Mouse (Mus musculus) urinary bladder, postnatal 4 days (tissue): ENCODE results near the gene Ccdc15.

Experiments used
- DNase-seq, 2 experiments: peaks; one replicate each; pipeline ENCODE4 v3.0.0; 2021 to 2022; ENCODE audit warnings: low spot score in 2 of 2

Ccdc15 gene

DNA sequence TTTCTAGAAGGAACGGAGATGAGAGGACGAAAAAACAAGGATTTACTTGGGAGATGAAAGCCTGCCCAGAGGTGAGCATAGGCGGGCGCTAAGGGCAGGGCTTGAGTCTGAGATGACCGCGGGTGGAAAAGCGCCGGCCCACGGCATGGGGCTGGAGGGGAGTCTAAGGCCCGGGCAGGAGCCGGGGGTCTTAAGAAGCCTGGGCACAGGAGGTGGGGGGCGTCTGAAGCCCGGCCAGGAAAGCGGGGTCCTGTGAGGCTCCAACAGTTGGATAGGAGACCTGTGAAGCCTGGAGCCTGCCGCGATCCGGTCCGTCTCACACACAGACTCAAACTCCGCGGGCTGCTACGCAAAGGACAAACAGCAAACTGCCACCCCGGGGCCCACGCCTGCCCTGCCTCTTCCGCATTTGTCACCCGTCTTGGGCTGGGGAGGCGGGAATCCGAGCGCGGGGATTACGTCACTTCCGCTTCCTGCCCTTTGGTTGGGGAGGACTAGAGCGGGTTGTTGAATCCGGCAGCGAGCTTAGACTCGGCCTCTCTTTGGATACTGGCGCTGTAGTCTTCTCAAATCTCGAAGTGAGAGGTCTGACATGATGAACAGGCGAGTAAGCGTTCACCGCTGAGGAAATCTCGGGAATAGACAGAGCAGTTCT, at the start of gene Ccdc15:
Ccdc15 (minus strand) TSS at position 445 of the 655 bp plus-strand sequence.
- peak; percentile 95 to 98 for DNase-seq

- no peak for DNase-seq
Observed at GRCm38 (mm10) chr9:37393482-37394131, 45.4 kb upstream of the Ccdc15 start.

GRCm38 (mm10) chr9:37392071-37392470, 43.8 kb upstream of the Ccdc15 start:
- DNase-seq, result no peak

DNA sequence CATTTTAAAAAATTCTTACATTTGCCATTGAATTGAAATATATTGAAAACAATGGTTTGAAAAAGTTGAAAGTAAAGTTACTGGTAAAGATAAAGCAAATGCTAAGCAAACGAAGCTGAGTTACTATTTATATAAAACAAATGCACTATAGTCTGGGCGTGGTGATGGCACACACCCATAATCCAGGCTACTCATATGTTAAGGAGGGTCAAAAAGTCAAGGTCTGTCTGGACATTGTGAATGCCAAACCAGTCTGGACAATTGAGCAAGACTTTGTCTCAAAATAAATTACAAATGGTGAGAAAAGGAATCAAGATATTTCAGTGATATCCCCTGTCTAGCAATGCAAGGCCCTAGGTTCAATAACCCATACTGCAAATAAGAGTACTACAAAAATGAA, 42.7 kb upstream of the Ccdc15 start:
- no peak for DNase-seq

- peak in 1 of 2 experiments; percentile 20 for DNase-seq
Observed at GRCm38 (mm10) chr9:37384284-37385182, 36.3 kb upstream of the Ccdc15 start.

- DNase-seq, result no peak
Observed at GRCm38 (mm10) chr9:37383161-37383560, 34.9 kb upstream of the Ccdc15 start.

DNA sequence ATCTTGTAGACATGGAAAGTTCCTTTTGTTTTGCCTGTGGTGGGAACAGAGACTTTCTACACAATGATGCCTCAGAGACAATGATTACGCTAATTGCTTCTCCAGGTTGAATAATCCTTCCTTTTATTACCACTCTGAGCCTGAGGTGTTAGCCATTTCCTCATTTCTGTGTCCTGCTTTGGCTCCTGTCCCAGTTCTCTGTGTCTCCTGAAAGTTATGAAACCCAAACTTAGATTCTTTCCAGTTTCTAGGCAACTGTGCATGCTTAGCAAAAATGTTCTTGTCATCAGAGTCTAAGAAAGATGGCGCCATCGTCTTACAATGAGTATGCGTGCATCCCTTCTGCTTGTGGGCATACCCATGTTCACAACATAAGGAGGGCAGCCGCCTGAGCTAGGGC, 27.5 kb upstream of the Ccdc15 start:
- no peak for DNase-seq

DNA sequence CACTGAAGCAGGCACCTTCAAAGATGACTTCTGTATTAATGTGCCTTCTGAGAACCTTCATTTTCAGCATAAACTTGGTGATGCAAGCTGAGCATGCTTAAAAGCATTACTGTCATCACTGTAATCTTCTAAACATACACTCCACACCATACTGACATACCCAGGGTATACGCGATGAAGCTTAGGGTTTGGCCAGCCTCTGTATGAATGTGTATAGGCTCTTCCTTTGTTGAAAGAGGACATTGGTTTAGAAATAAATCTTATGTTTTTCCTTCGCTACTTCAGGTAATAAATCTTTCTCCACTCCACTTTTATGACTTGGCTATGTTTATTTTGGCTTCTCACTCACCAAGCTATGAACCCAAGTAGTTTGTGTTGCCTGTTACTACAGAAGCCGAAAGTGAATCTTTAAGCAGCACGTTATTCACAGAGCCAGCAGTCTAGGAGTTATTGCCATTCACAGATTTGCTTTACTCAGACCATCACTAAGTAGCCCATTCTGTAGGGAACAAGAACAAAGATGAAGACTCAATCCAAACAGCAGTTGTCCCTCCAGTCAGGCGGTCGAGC, 23.1 kb upstream of the Ccdc15 start:
- DNase-seq, result no peak

DNA sequence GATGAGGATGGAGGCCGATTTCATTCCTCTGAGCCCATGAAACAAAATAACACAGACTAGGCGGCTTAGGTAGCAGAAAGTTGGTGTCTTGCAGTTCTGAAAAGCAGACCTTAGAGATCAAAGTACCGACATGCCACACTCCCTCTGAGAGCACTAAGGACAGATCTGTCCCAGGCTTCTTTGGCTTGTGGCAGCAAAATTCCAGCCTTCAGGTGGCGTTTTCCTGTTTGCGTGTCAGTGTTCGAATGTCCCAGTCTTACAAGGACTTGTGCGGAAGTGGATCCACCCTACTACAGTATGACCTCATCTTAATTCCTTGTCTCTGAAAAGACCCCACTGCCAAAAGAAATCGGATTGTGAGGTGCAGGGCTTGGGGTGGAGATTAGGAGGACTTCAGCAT, 20.6 kb upstream of the Ccdc15 start:
- DNase-seq, result no peak

DNA sequence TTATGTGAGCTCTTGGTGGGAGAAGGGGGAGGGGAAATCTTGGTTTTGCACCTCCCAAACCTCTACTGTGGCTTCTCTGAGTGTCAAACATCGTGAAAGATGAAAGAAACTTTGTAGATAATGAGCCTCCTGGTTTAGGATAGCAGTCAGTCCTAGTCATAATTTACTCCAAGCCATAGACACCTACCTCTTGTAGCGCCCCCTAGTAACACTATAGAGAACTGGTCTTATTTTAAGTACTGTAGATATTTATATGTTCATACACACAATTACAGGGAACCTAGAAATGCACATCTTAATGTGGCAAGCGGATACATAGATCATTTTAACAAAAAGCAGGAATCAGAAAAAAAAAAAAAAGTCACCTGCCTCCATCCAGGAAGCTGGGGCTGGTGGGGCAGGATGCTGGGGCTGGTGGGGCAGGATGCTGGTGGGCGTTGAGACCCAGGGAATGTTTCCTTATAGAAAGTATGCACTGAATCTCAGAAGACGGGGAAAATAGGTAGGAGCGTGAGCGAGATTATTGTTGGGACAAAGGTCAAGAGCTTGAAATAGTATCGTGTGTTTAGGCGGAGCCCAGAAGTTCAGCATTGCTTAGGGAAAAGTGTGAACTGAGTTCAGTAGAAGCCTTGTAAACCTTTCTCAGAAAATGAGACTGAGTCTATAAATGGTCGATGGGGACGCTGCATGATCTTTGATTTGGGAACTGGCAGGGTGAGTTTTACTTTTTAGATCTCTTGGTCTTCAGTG, 20.0 kb upstream of the Ccdc15 start:
- no peak for DNase-seq

DNA sequence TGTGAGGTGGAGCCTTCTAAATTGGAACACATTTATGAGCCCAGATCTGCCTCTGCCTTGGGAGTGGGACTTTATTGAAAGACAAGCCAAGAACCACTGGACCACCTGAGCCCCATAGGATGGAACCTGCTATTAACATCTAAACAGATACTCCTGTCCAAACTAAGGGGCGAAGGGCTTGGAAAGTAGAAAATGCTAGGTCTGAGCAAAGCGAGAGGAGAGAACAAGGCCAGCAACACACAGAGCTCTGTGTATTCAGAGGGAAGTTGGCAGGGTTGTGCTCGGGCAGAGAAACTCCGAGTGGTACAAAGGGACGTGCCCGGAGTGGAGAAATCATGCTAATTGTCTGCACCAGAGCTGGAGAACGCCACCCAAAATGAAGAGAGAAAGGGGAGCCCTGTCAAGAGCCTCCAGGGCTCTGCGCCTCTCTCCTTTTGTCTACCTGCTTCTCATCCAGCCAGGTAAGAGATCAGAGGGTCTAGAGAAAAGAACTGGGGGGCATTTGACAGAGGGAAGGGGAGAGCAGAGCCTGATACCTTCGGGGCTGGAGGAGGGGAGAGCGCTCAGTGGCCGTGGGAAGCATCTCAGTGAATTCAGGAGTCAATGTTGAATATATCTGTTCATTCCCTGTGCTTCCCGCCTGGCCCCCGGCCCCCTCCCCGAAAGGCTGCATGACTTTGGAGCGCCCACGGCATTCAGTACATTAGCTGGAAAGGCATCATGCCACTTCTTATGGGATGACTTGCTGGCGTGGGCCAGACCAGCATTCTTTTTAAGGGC, 19.3 kb upstream of the Ccdc15 start, which contains the start of gene Hepacam:
Hepacam (plus strand) TSS at position 51 of the 780 bp plus-strand sequence.
- DNase-seq, result no peak

GRCm38 (mm10) chr9:37365706-37366105, 17.5 kb upstream of the Ccdc15 start:
- DNase-seq, result no peak

DNA sequence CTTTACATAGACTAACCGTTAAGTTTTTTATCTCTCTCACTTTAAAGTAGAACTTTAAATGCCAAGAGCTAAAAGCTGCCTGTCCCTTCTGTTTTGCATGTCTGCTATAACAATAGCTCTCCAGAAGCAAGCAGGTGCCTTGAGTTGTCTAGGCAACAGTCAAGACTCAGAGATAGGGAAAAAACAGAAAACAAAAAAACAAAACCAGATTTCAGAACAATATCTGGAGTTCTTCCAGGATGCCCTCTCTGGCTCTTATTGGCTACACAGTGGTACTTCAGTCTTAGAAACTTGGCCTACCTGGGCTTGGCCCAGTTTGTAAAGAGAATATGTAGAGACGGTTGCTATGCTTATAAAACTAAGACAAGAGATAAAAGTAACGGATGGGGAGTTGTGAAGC, 16.2 kb upstream of the Ccdc15 start:
- no peak for DNase-seq

DNA sequence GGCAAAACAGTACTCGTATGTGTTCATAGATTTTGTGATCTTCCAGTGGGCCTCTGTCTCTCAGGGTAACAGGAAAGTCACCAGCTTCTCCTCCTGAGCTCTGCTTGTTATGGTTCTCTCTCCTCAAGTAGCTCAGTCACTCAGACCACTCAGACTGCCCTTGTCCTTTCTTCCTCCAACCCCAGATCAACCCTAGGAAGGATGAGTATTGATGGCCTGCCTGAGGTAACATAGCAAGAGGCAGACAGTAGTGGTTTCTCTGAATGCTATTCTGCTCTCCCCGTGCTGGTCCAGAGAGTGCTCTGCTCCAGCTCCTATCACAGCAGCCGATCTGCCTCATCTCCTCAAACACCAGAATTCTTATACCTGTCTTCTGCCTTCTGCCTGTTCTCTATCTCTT, 15.3 kb upstream of the Ccdc15 start:
- no peak for DNase-seq

- no peak for DNase-seq
Observed at GRCm38 (mm10) chr9:37362881-37363280, 14.6 kb upstream of the Ccdc15 start.

DNA sequence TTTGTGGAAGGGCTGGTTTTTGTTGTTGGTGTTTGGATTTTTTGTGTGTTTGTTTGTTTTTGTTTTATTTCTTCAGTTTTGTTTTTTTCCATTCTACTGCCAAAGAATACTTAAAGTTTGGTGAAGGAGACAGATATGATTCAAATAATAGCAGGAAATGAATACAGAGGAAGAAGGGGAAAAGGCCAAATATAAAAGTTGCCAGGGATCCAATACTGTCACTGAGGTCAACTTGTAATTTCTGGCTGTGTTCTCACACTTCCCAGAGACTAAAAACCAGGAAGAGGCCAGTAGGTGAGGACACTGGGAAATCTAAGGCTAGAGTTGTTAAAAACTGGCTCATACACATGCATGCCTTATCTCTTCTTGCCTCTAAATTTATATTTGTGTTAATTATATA, 13.9 kb upstream of the Ccdc15 start:
- DNase-seq, result no peak

- peak in 1 of 2 experiments; percentile 21 for DNase-seq
Observed at GRCm38 (mm10) chr9:37359331-37360220, 11.3 kb upstream of the Ccdc15 start.

- no peak for DNase-seq
Observed at GRCm38 (mm10) chr9:37358713-37359330, 10.6 kb upstream of the Ccdc15 start.

DNA sequence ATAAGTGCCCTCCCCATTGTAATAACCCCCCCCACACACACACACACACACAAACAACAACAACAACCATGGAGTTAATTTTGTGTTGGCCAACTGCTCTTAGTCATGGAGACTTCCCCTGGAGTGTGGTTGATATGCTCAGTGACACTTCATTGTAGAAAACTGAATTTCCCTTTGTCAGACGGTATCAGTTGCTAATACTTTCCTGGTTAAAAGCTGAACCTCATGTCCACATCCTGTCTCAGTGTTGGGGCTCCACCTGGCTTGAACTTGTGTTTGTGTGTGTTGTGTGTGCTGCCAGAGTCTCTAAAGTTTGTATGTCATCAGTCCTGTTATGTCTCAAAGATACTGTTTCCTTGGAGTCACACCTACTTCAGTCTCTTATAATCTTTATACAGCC, 6.3 kb upstream of the Ccdc15 start:
- DNase-seq, result no peak
